Mouse (Mus musculus): Measurements from ENCODE around the gene Thap12.
A peak's percentile ranks its signal among the peaks of the same experiment; 100 is the strongest.

The Thap12 gene

DNA sequence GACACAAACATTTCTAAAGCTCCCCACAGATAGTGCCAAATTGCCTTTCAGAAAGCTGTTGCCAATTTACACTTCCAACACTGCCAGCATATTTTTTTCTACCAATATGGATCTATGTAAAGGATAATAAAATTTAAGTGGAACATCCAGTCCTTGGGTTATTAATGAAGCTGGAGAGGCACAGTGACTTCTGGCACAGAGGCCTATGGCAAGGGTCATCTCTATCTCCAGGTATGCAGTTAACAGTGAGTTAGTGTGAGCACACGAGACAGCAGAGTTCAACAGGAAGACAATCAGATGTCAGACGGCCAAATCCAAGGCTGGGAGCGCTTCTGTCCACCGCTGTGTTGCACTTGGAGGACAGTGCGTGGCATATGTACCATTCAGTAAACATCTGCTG is 4.9 kb upstream of the Thap12 start:
- no peak for DNase-seq (ENCODE audit: low spot score)

DNA sequence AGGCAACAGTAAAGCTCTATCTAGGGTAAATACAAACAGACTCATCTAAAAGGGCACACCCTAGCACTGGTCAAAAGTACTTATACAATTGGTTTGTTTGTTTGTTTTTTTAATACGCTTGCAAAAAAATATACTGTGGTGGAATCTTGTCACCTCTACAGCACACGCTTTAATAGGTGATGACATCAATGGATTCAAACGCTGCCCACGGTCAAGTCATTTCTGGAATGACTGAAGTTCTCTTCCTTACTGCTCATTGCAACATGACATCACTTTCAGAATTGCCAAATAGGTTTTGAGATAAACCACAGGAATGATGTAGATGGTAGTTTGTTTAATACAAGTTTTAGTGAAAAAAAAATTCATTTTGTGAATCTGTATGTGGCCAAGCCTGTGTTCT is 4.3 kb upstream of the Thap12 start:
- DNase-seq (ENCODE audit: low spot score) = no peak

- DNase-seq (ENCODE audit: low spot score) = no peak
Observed at GRCm38 (mm10) chr7:98701771-98702170, 1.1 kb upstream of the Thap12 start.

- DNase-seq (ENCODE audit: low spot score) = peak; percentile 66
Observed at GRCm38 (mm10) chr7:98703365-98703881, 520 bp downstream of the Thap12 start.

- no peak for DNase-seq (ENCODE audit: low spot score)
Observed at GRCm38 (mm10) chr7:98704276-98704675, 1.4 kb downstream of the Thap12 start.

- no peak for DNase-seq (ENCODE audit: low spot score)
Observed at GRCm38 (mm10) chr7:98713661-98714060, 10.8 kb downstream of the Thap12 start.

GRCm38 (mm10) chr7:98717438-98717837 is 14.5 kb downstream of the Thap12 start:
- DNase-seq (ENCODE audit: low spot score) = no peak

DNA sequence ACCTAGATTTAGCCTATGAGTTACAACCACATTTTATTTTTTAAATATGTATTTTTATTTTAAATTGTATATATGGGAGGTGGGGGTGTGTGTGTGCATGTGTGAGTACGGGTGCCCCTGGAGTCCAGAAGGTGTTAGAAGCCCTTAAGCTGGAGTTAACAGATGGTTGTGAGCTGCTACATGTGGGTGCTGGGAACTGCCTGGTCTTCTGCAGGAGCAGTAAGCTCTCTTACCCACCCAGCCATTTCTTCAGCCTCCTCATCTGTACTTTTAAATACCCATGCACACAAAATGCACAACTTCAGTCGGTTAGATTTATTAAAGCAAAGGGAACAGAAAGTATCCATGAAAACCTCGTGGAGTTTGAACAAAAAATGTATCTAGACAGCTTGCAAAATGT is 16.9 kb downstream of the Thap12 start:
- no peak for DNase-seq (ENCODE audit: low spot score)

- no peak for DNase-seq (ENCODE audit: low spot score)
Observed at GRCm38 (mm10) chr7:98720731-98721130, 17.8 kb downstream of the Thap12 start.

GRCm38 (mm10) chr7:98721172-98721571 is 18.3 kb downstream of the Thap12 start:
- DNase-seq (ENCODE audit: low spot score) = no peak

- DNase-seq (ENCODE audit: low spot score) = no peak
Observed at GRCm38 (mm10) chr7:98721623-98722022, 18.7 kb downstream of the Thap12 start.

- no peak for DNase-seq (ENCODE audit: low spot score)
Observed at GRCm38 (mm10) chr7:98725686-98726195, 22.8 kb downstream of the Thap12 start.

- no peak for DNase-seq (ENCODE audit: low spot score)
Observed at GRCm38 (mm10) chr7:98727986-98728385, 25.1 kb downstream of the Thap12 start.

DNA sequence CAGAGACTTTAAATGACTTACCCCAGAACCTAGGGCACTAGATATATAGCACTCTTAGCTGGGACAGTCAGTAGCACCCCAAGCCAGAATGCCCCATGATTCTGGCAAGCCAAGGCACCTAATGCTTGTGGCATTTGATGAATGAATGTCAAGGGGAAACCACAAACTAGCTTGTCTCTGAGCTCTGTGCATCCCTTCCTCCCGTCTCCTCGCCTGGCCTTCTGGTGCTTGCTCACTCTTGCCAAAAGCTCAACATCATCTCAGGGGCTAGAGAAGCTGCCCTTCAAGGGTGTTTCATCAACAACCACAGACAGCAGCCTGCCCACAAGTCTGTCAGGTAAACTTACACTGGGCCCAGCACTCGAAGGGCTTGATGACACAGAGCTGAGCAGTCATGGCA is 25.6 kb downstream of the Thap12 start:
- no peak for DNase-seq (ENCODE audit: low spot score)

- DNase-seq (ENCODE audit: low spot score) = peak; percentile 71
Observed at GRCm38 (mm10) chr7:98729661-98730271, 26.9 kb downstream of the Thap12 start.

DNA sequence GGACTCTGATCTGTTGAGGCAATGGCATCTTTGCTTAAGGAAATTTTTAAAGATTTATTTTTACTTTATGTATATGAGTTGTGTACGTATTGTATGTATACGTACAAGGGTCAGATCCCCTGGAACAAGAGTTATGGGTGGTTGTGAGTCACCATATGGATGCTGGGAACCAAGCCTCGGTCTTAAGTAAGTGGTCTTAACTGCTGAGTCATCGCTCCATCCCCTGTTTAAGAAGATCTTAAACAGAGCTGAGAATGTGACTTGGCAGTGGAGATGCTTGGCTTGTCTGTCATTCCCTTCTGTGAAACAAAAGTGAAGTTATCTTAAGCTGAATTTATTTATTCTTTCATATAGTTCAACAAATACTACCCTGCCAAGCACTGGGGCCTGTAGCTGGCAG is 31.1 kb downstream of the Thap12 start:
- DNase-seq (ENCODE audit: low spot score) = no peak

DNA sequence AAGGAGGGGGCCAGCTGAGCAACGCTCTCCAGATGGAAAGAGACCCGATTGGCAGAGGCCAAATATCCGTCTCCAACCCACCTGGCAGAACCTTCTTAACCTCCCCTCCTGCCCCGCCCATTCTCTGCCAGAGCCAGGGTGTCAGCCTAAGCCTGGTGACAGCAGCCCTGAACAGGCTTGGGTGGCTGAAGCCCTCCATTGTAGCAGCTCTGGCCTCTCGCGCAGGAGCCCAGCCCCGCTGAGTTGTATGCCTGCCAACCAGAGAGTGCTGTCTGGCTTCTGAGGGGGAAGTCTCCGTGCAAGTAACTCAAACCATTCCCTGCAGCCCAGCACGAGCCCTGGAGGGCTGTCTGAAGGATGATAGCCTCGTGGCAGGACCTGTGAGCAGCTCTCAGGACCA is 32.0 kb downstream of the Thap12 start:
- peak; percentile 59 for DNase-seq (ENCODE audit: low spot score)

DNA sequence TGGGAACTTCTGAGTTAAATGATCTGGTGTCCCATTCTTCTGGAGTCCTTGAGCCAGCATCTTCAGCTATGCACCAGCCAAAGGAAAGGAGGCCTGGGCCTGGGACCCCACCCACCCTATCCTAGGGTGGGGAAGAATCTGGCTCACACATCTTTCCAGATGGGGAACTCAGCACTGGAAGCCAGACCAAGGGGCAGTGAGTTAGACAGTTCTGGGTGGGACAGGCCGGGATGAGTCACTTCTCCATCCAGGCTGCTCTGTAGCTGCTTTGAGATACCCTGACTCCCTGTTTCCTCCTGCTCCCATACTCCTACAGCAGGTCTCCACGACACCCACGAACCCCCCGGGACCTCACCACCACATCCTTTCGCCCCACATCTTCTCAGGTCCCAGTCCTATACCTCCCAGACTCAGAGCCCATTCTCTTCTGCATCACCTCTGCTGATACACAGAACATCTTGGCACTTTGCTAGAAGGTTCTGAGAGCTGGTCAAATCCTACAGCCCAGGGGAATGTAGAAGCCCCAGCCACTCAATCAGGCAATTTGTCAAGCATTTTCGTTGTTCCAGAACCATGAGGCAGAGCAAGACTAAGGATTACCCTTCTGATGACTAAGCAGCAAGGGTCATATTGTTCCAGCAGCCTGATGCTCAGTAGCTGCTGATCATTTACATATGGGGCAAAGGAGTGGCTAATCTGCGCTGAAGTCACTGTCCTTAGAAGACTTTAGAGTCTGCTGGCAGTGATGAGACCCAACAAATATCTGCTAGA is 34.1 kb downstream of the Thap12 start:
- DNase-seq (ENCODE audit: low spot score) = no peak

- peak; percentile 43 for DNase-seq (ENCODE audit: low spot score)
Observed at GRCm38 (mm10) chr7:98740363-98740762, 37.5 kb downstream of the Thap12 start.

DNA sequence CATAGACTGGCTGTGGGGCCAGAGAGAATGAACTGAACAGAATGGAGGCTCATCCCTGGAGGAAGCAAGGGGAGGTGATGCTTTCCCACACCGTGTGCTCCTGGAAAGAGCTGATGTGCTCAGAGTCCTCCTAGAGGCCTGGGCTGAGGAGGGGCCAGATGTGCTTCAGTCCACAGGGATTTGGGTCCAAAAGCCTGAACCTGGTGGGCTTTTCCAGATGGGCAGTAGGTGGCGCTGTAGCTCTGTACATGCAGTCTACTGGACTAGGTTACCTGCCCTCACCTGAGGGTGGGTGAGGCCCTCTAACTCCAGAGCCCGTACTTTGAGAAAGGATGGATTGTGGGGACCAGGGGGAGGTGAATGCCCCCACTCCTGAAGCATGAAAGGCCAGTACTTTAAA is 40.4 kb downstream of the Thap12 start:
- peak; percentile 88 for DNase-seq (ENCODE audit: low spot score)

DNA sequence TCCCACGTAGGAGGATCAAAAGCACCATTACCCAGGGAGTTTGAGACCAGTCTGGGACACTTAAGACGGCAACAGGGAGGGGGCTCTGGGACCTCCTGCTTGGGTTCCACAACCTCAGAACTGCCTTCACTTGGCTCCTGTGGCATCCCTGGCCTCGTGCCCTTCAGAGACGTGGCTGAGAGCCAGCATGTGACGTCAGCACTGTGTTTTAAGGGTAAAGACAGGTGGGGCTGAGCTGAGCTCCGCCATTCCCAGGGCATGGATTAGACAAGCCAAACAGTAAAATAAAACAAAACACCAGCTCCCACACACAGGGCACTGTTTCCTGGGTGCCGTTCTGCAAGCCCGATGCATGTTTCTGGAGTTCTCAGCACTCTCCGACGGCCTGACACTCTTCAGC is 47.5 kb downstream of the Thap12 start:
- DNase-seq (ENCODE audit: low spot score) = no peak

GRCm38 (mm10) chr7:98752680-98753079 is 49.8 kb downstream of the Thap12 start:
- no peak for DNase-seq (ENCODE audit: low spot score)

DNA sequence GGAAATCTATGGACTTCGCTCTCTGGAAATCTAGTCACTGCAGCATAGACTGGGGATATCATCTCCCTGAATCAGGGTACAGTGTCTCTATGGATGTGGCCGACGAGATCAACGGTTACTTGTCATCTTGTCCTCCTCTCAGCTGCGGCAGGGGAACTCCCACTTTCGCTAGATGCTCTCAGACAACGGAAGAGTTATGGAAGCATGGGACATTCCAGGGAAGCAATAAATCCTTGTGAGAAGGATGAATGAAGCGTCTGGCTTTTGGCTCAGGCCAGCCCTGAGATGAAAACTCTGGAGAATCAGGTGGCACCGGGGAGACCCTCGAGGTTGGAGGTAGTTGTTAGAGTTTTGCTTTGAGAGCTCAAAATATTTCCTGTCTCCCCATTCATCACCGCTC is 53.1 kb downstream of the Thap12 start:
- DNase-seq (ENCODE audit: low spot score) = no peak

Data from MN1 (cell line).